Mouse (Mus musculus): Measurements from ENCODE around the gene Lrrc55.

Gene Lrrc55

GRCm38 (mm10) chr2:85131226-85131625 lies 65.8 kb downstream of the Lrrc55 start:
- no peak for DNase-seq (ENCODE audit: low spot score)

GRCm38 (mm10) chr2:85129496-85129971 lies 67.5 kb downstream of the Lrrc55 start:
- DNase-seq (ENCODE audit: low spot score): no peak

GRCm38 (mm10) chr2:85123869-85124535 lies 73.0 kb downstream of the Lrrc55 start:
- peak; percentile 66 for DNase-seq (ENCODE audit: low spot score)

- DNase-seq (ENCODE audit: low spot score): no peak
Measured at GRCm38 (mm10) chr2:85123187-85123868, 73.7 kb downstream of the Lrrc55 start.
